Mouse (Mus musculus): Measurements from ENCODE around the gene Naa16. TPM values are rescaled to one million over a fixed set of nuclear protein-coding genes. Genes with fewer than 3 reads are reported as not detected.

The Naa16 gene
- polyA plus RNA-seq, 1 experiment from 2014 or later = 19.1 TPM

GRCm38 (mm10) chr14:79346384-79346783, 44.2 kb downstream of the Naa16 start:
- Histone ChIP-seq H3K27ac (ENCODE audit: low read depth, low read length) (no peak overlapping the region), H3K36me3 (ENCODE audit: control insufficient read depth, insufficient read depth, low read length) (peaks cover 20% of the 10 kb centered on the region), H3K9ac (replicated peaks; ENCODE audit: low read depth, low read length) (no peak overlapping the region), H3K4me3 (ENCODE audit: low read depth, low read length) (no peak overlapping the region), H3K27me3 (ENCODE audit: control insufficient read depth, insufficient read depth, low read length) (no peaks in the 10 kb centered on the region), H3K4me1 (ENCODE audit: control insufficient read depth, insufficient read depth, low read length) (no peaks in the 10 kb centered on the region), H3K9me3 (ENCODE audit: control insufficient read depth, low read length) (no peaks in the 10 kb centered on the region), H3K4me2 (ENCODE audit: low read depth, low read length) (no peak overlapping the region)
- ATAC-seq (ENCODE audit: low read depth) = no peak
- WGBS = 91% methylated on average over 3 of the region's 3 CpGs

GRCm38 (mm10) chr14:79335613-79336012, 55.0 kb downstream of the Naa16 start:
- H3K4me2 ChIP-seq (ENCODE audit: low read depth, low read length) = no peak overlapping the region
- no peak overlapping the region for H3K27ac ChIP-seq (ENCODE audit: low read depth, low read length)
- H3K4me1 ChIP-seq (ENCODE audit: control insufficient read depth, insufficient read depth, low read length) = no peaks in the 10 kb centered on the region
- H3K9me3 ChIP-seq (ENCODE audit: control insufficient read depth, low read length) = no peaks in the 10 kb centered on the region
- WGBS = 91% methylated on average over 3 of the region's 3 CpGs
- no peak overlapping the region for H3K9ac ChIP-seq (replicated peaks; ENCODE audit: low read depth, low read length)
- H3K27me3 ChIP-seq (ENCODE audit: control insufficient read depth, insufficient read depth, low read length) = no peaks in the 10 kb centered on the region
- ATAC-seq (ENCODE audit: low read depth) = no peak
- peaks cover 5% of the 10 kb centered on the region; the same call in 1 of the 2 replicates for H3K36me3 ChIP-seq (ENCODE audit: control insufficient read depth, insufficient read depth, low read length)
- H3K4me3 ChIP-seq (ENCODE audit: low read depth, low read length) = no peak overlapping the region

GRCm38 (mm10) chr14:79331936-79332335, 58.6 kb downstream of the Naa16 start:
- Histone ChIP-seq H3K4me1 (ENCODE audit: control insufficient read depth, insufficient read depth, low read length) (no peaks in the 10 kb centered on the region), H3K36me3 (ENCODE audit: control insufficient read depth, insufficient read depth, low read length) (peaks cover 4% of the 10 kb centered on the region; the same call in 1 of the 2 replicates), H3K27ac (ENCODE audit: low read depth, low read length) (no peak overlapping the region), H3K9me3 (ENCODE audit: control insufficient read depth, low read length) (no peaks in the 10 kb centered on the region), H3K27me3 (ENCODE audit: control insufficient read depth, insufficient read depth, low read length) (no peaks in the 10 kb centered on the region), H3K4me2 (ENCODE audit: low read depth, low read length) (no peak overlapping the region), H3K9ac (replicated peaks; ENCODE audit: low read depth, low read length) (no peak overlapping the region), H3K4me3 (ENCODE audit: low read depth, low read length) (no peak overlapping the region)
- 69% methylated on average over 7 of the region's 7 CpGs for WGBS
- ATAC-seq (ENCODE audit: low read depth) = no peak

- Histone ChIP-seq H3K4me2 (ENCODE audit: low read depth, low read length) (peak overlapping the region; percentile 12), H3K4me1 (ENCODE audit: control insufficient read depth, insufficient read depth, low read length) (no peaks in the 10 kb centered on the region), H3K4me3 (ENCODE audit: low read depth, low read length) (no peak overlapping the region; the same call in 1 of the 2 replicates), H3K9ac (replicated peaks; ENCODE audit: low read depth, low read length) (no peak overlapping the region), H3K27ac (ENCODE audit: low read depth, low read length) (no peak overlapping the region), H3K36me3 (ENCODE audit: control insufficient read depth, insufficient read depth, low read length) (no peaks in the 10 kb centered on the region; the same call in 1 of the 2 replicates), H3K27me3 (ENCODE audit: control insufficient read depth, insufficient read depth, low read length) (no peaks in the 10 kb centered on the region), H3K9me3 (ENCODE audit: control insufficient read depth, low read length) (no peaks in the 10 kb centered on the region)
- ATAC-seq (ENCODE audit: low read depth) = peak; percentile 65
- WGBS = 50% methylated on average over 16 of the region's 16 CpGs
These were observed 59.5 kb downstream of the Naa16 start for GRCm38 (mm10) chr14:79330944-79331561.

GRCm38 (mm10) chr14:79327033-79327432, 63.5 kb downstream of the Naa16 start:
- no peaks in the 10 kb centered on the region for H3K36me3 ChIP-seq (ENCODE audit: control insufficient read depth, insufficient read depth, low read length)
- no peak overlapping the region for H3K9ac ChIP-seq (replicated peaks; ENCODE audit: low read depth, low read length)
- no peaks in the 10 kb centered on the region for H3K27me3 ChIP-seq (ENCODE audit: control insufficient read depth, insufficient read depth, low read length)
- H3K4me2 ChIP-seq (ENCODE audit: low read depth, low read length) = no peak overlapping the region
- no peaks in the 10 kb centered on the region for H3K9me3 ChIP-seq (ENCODE audit: control insufficient read depth, low read length)
- no peak for ATAC-seq (ENCODE audit: low read depth)
- no peak overlapping the region for H3K4me3 ChIP-seq (ENCODE audit: low read depth, low read length)
- no peaks in the 10 kb centered on the region for H3K4me1 ChIP-seq (ENCODE audit: control insufficient read depth, insufficient read depth, low read length)
- 30% methylated on average over 5 of the region's 5 CpGs for WGBS
- H3K27ac ChIP-seq (ENCODE audit: low read depth, low read length) = no peak overlapping the region

- WGBS = 87% methylated on average over 10 of the region's 10 CpGs
- Histone ChIP-seq H3K27me3 (ENCODE audit: control insufficient read depth, insufficient read depth, low read length) (no peaks in the 10 kb centered on the region), H3K36me3 (ENCODE audit: control insufficient read depth, insufficient read depth, low read length) (no peaks in the 10 kb centered on the region), H3K27ac (ENCODE audit: low read depth, low read length) (no peak overlapping the region), H3K9me3 (ENCODE audit: control insufficient read depth, low read length) (no peaks in the 10 kb centered on the region), H3K4me1 (ENCODE audit: control insufficient read depth, insufficient read depth, low read length) (no peaks in the 10 kb centered on the region), H3K9ac (replicated peaks; ENCODE audit: low read depth, low read length) (no peak overlapping the region), H3K4me3 (ENCODE audit: low read depth, low read length) (no peak overlapping the region), H3K4me2 (ENCODE audit: low read depth, low read length) (no peak overlapping the region)
- ATAC-seq (ENCODE audit: low read depth) = no peak
These were observed 66.3 kb downstream of the Naa16 start for GRCm38 (mm10) chr14:79324112-79324840.

GRCm38 (mm10) chr14:79321881-79322280, 68.7 kb downstream of the Naa16 start:
- 92% methylated on average over 5 of the region's 5 CpGs for WGBS
- H3K27me3 ChIP-seq (ENCODE audit: control insufficient read depth, insufficient read depth, low read length) = no peaks in the 10 kb centered on the region
- H3K4me1 ChIP-seq (ENCODE audit: control insufficient read depth, insufficient read depth, low read length) = no peaks in the 10 kb centered on the region
- no peak for ATAC-seq (ENCODE audit: low read depth)
- H3K27ac ChIP-seq (ENCODE audit: low read depth, low read length) = no peak overlapping the region
- no peak overlapping the region for H3K4me2 ChIP-seq (ENCODE audit: low read depth, low read length)
- H3K4me3 ChIP-seq (ENCODE audit: low read depth, low read length) = no peak overlapping the region
- no peaks in the 10 kb centered on the region for H3K36me3 ChIP-seq (ENCODE audit: control insufficient read depth, insufficient read depth, low read length)
- no peaks in the 10 kb centered on the region for H3K9me3 ChIP-seq (ENCODE audit: control insufficient read depth, low read length)
- H3K9ac ChIP-seq (replicated peaks; ENCODE audit: low read depth, low read length) = no peak overlapping the region

GRCm38 (mm10) chr14:79321152-79321551, 69.4 kb downstream of the Naa16 start:
- no peak overlapping the region for H3K4me3 ChIP-seq (ENCODE audit: low read depth, low read length)
- 29% methylated on average over 8 of the region's 8 CpGs for WGBS
- no peak overlapping the region for H3K27ac ChIP-seq (ENCODE audit: low read depth, low read length)
- no peak overlapping the region for H3K4me2 ChIP-seq (ENCODE audit: low read depth, low read length)
- no peaks in the 10 kb centered on the region for H3K4me1 ChIP-seq (ENCODE audit: control insufficient read depth, insufficient read depth, low read length)
- H3K9ac ChIP-seq (replicated peaks; ENCODE audit: low read depth, low read length) = no peak overlapping the region
- H3K36me3 ChIP-seq (ENCODE audit: control insufficient read depth, insufficient read depth, low read length) = no peaks in the 10 kb centered on the region
- no peaks in the 10 kb centered on the region for H3K27me3 ChIP-seq (ENCODE audit: control insufficient read depth, insufficient read depth, low read length)
- no peaks in the 10 kb centered on the region for H3K9me3 ChIP-seq (ENCODE audit: control insufficient read depth, low read length)
- ATAC-seq (ENCODE audit: low read depth) = peak; percentile 74

- Histone ChIP-seq H3K36me3 (ENCODE audit: control insufficient read depth, insufficient read depth, low read length) (no peaks in the 10 kb centered on the region), H3K4me3 (ENCODE audit: low read depth, low read length) (no peak overlapping the region), H3K4me2 (ENCODE audit: low read depth, low read length) (no peak overlapping the region), H3K9me3 (ENCODE audit: control insufficient read depth, low read length) (no peaks in the 10 kb centered on the region), H3K27me3 (ENCODE audit: control insufficient read depth, insufficient read depth, low read length) (no peaks in the 10 kb centered on the region), H3K4me1 (ENCODE audit: control insufficient read depth, insufficient read depth, low read length) (no peaks in the 10 kb centered on the region), H3K9ac (replicated peaks; ENCODE audit: low read depth, low read length) (no peak overlapping the region), H3K27ac (ENCODE audit: low read depth, low read length) (no peak overlapping the region)
- no peak for ATAC-seq (ENCODE audit: low read depth)
- 64% methylated on average over 2 of the region's 2 CpGs for WGBS
These were observed 73.0 kb downstream of the Naa16 start for GRCm38 (mm10) chr14:79317602-79318001.
